Mouse (Mus musculus): ENCODE measurements around the gene Papolg.
"Not testable (repeated sequence)": the region's sequence is repeated elsewhere in the genome, so short reads cannot be mapped to it uniquely, and the experiment has no call there.

Gene Papolg

GRCm38 (mm10) chr11:23895060-23895426, at the start of gene Papolg:
TSS of gene Papolg (minus strand) at chr11:23895253.
- in situ Hi-C loops (cut with MseI, MboI): no loop called here

GRCm38 (mm10) chr11:23928146-23928545, 33.1 kb upstream of the Papolg start:
- in situ Hi-C loops (cut with MseI, MboI): not testable (repeated sequence)

GRCm38 (mm10) chr11:23927643-23928042, 32.6 kb upstream of the Papolg start:
- in situ Hi-C loops (cut with MseI, MboI): no loop called here

- in situ Hi-C loops (cut with MseI, MboI): not testable (repeated sequence)
These were observed 18.8 kb upstream of the Papolg start for GRCm38 (mm10) chr11:23913824-23914223.

GRCm38 (mm10) chr11:23903909-23904308, 8.9 kb upstream of the Papolg start:
- in situ Hi-C loops (cut with MseI, MboI): no loop called here

- in situ Hi-C loops (cut with MseI, MboI): no loop called here
These were observed 653 bp downstream of the Papolg start for GRCm38 (mm10) chr11:23894141-23895059.

- in situ Hi-C loops (cut with MseI, MboI): no loop called here
These were observed 1.5 kb downstream of the Papolg start for GRCm38 (mm10) chr11:23893556-23893955.

- in situ Hi-C loops (cut with MseI, MboI): loop anchor here in 1 of 2 experiments (25.0 kb wide), 1 partner anchor 177 kb away; no protein-coding TSS in a partner anchor
These were observed 30.7 kb downstream of the Papolg start for GRCm38 (mm10) chr11:23864326-23864725.

GRCm38 (mm10) chr11:23856723-23857112, 38.3 kb downstream of the Papolg start:
- in situ Hi-C loops (cut with MseI, MboI): loop anchor here (10.0 to 25.0 kb wide), 2 partner anchors 98 to 169 kb away; no protein-coding TSS in a partner anchor

GRCm38 (mm10) chr11:23856054-23856722, 38.9 kb downstream of the Papolg start:
- in situ Hi-C loops (cut with MseI, MboI): loop anchor here (10.0 to 25.0 kb wide), 2 partner anchors 99 to 169 kb away; no protein-coding TSS in a partner anchor

GRCm38 (mm10) chr11:23855182-23855802, 39.8 kb downstream of the Papolg start:
- in situ Hi-C loops (cut with MseI, MboI): loop anchor here (10.0 to 25.0 kb wide), 2 partner anchors 100 to 168 kb away; no protein-coding TSS in a partner anchor

- in situ Hi-C loops (cut with MseI, MboI): loop anchor here (10.0 to 25.0 kb wide), 2 partner anchors 101 to 166 kb away; no protein-coding TSS in a partner anchor
These were observed 41.7 kb downstream of the Papolg start for GRCm38 (mm10) chr11:23853306-23853705.

- in situ Hi-C loops (cut with MseI, MboI): no loop called here
These were observed 48.8 kb downstream of the Papolg start for GRCm38 (mm10) chr11:23846016-23846815.

GRCm38 (mm10) chr11:23823244-23823643, 71.8 kb downstream of the Papolg start:
- in situ Hi-C loops (cut with MseI, MboI): no loop called here

- in situ Hi-C loops (cut with MseI, MboI): no loop called here
These were observed 73.4 kb downstream of the Papolg start for GRCm38 (mm10) chr11:23821652-23822051.

- in situ Hi-C loops (cut with MseI, MboI): no loop called here
These were observed 74.1 kb downstream of the Papolg start for GRCm38 (mm10) chr11:23820977-23821376.

GRCm38 (mm10) chr11:23818745-23819144, 76.3 kb downstream of the Papolg start:
- in situ Hi-C loops (cut with MseI, MboI): no loop called here
